Mouse (Mus musculus): ENCODE data around the gene Mfap2. TPM values are rescaled to one million over a fixed set of nuclear protein-coding genes. Genes with fewer than 3 reads are reported as not detected.

Gene Mfap2
- polyA plus RNA-seq, 1 experiment from 2014 or later, result 40.3 TPM

- POLR2A ChIA-PET, result interaction anchor here (0.6 kb wide), 1 partner anchor 26 kb away, joined by 3 read pairs; no protein-coding TSS in a partner anchor
Observed at GRCm38 (mm10) chr4:141011556-141012328, 1.5 kb downstream of the Mfap2 start.

GRCm38 (mm10) chr4:141012558-141012957 lies 2.3 kb downstream of the Mfap2 start:
- CTCF ChIA-PET, result interaction anchor here (1.2 kb wide), 2 partner anchors 19 to 32 kb away, joined by 3 read pairs; no protein-coding TSS in a partner anchor
- DNase-seq (ENCODE audit: low read depth, low spot score), result no peak
- no peaks in the 10 kb centered on the region for H3K27me3 ChIP-seq
- POLR2A ChIA-PET, result interaction anchor here (0.9 to 1.0 kb wide), 2 partner anchors 9 to 29 kb away, joined by 3 to 5 read pairs; no protein-coding TSS in a partner anchor
- in situ Hi-C loops (cut with MboI; ENCODE audit: low pct_unique_long_range_greater_than_20kb), result no loop called here
- no peak for TF ChIP-seq CTCF (IDR thresholded peaks at IDR 0.05)
- no peak for ATAC-seq

More at GRCm38 (mm10) chr4:141011556-141012328, 1.5 kb downstream of the Mfap2 start:
- TF ChIP-seq CTCF (IDR thresholded peaks at IDR 0.05), result no peak
- CTCF ChIA-PET, result no interaction called here
- in situ Hi-C loops (cut with MboI; ENCODE audit: low pct_unique_long_range_greater_than_20kb), result no loop called here
- DNase-seq (ENCODE audit: low read depth, low spot score) (no peak), ATAC-seq (no peak)
- no peaks in the 10 kb centered on the region for H3K27me3 ChIP-seq

- ATAC-seq (no peak), DNase-seq (ENCODE audit: low read depth, low spot score) (no peak)
- in situ Hi-C loops (cut with MboI; ENCODE audit: low pct_unique_long_range_greater_than_20kb), result no loop called here
- TF ChIP-seq CTCF (IDR thresholded peaks at IDR 0.05), result no peak
- no peaks in the 10 kb centered on the region for H3K27me3 ChIP-seq
- CTCF ChIA-PET, result interaction anchor here (1.2 kb wide), 1 partner anchor 31 kb away, joined by 3 read pairs; no protein-coding TSS in a partner anchor
- POLR2A ChIA-PET, result no interaction called here
Observed at GRCm38 (mm10) chr4:141014114-141014513, 3.9 kb downstream of the Mfap2 start.

- no peak for ATAC-seq
- POLR2A ChIA-PET, result no interaction called here
- no peak for DNase-seq (ENCODE audit: low read depth, low spot score)
- no peak for TF ChIP-seq CTCF (IDR thresholded peaks at IDR 0.05)
- in situ Hi-C loops (cut with MboI; ENCODE audit: low pct_unique_long_range_greater_than_20kb), result no loop called here
- no peaks in the 10 kb centered on the region for H3K27me3 ChIP-seq
- CTCF ChIA-PET, result no interaction called here
Observed at GRCm38 (mm10) chr4:141014856-141015255, 4.6 kb downstream of the Mfap2 start.

GRCm38 (mm10) chr4:141015356-141015755 lies 5.1 kb downstream of the Mfap2 start:
- no peak for DNase-seq (ENCODE audit: low read depth, low spot score)
- H3K27me3 ChIP-seq, result no peaks in the 10 kb centered on the region
- in situ Hi-C loops (cut with MboI; ENCODE audit: low pct_unique_long_range_greater_than_20kb), result no loop called here
- ATAC-seq, result no peak
- ChIA-PET POLR2A (no interaction called here), CTCF (no interaction called here)
- no peak for TF ChIP-seq CTCF (IDR thresholded peaks at IDR 0.05)

- TF ChIP-seq CTCF (IDR thresholded peaks at IDR 0.05), result no peak
- ATAC-seq (no peak), DNase-seq (ENCODE audit: low read depth, low spot score) (no peak)
- ChIA-PET CTCF (no interaction called here), POLR2A (no interaction called here)
- in situ Hi-C loops (cut with MboI; ENCODE audit: low pct_unique_long_range_greater_than_20kb), result no loop called here
- no peaks in the 10 kb centered on the region for H3K27me3 ChIP-seq
Observed at GRCm38 (mm10) chr4:141016311-141016710, 6.1 kb downstream of the Mfap2 start.

- in situ Hi-C loops (cut with MboI; ENCODE audit: low pct_unique_long_range_greater_than_20kb), result no loop called here
- ATAC-seq (no peak), DNase-seq (ENCODE audit: low read depth, low spot score) (no peak)
- POLR2A ChIA-PET, result no interaction called here
- CTCF ChIA-PET, result no interaction called here
- no peak for TF ChIP-seq CTCF (IDR thresholded peaks at IDR 0.05)
- no peaks in the 10 kb centered on the region for H3K27me3 ChIP-seq
Observed at GRCm38 (mm10) chr4:141017657-141018436, 7.6 kb downstream of the Mfap2 start.

- no peaks in the 10 kb centered on the region for H3K27me3 ChIP-seq
- TF ChIP-seq CTCF (IDR thresholded peaks at IDR 0.05), result no peak
- in situ Hi-C loops (cut with MboI; ENCODE audit: low pct_unique_long_range_greater_than_20kb), result loop anchor here (5.0 kb wide), 1 partner anchor 38 kb away; no protein-coding TSS in a partner anchor
- POLR2A ChIA-PET, result no interaction called here
- ATAC-seq (no peak), DNase-seq (ENCODE audit: low read depth, low spot score) (no peak)
- CTCF ChIA-PET, result interaction anchor here (1.3 to 3.5 kb wide), 3 partner anchors 12 to 37 kb away, joined by 3 to 13 read pairs (median 4); no protein-coding TSS in a partner anchor
Observed at GRCm38 (mm10) chr4:141020220-141020619, 10.0 kb downstream of the Mfap2 start.

GRCm38 (mm10) chr4:141020811-141021613 lies 10.8 kb downstream of the Mfap2 start:
- TF ChIP-seq CTCF (IDR thresholded peaks at IDR 0.05), result no peak
- in situ Hi-C loops (cut with MboI; ENCODE audit: low pct_unique_long_range_greater_than_20kb), result loop anchor here (5.0 kb wide), 1 partner anchor 39 kb away; no protein-coding TSS in a partner anchor
- ChIA-PET POLR2A (interaction anchor here (0.8 kb wide), 1 partner anchor 49 kb away, joined by 3 read pairs; no protein-coding TSS in a partner anchor), CTCF (interaction anchor here (1.3 to 3.5 kb wide), 2 partner anchors 11 to 38 kb away, joined by 3 to 13 read pairs; no protein-coding TSS in a partner anchor)
- DNase-seq (ENCODE audit: low read depth, low spot score) (no peak), ATAC-seq (no peak)
- no peaks in the 10 kb centered on the region for H3K27me3 ChIP-seq

GRCm38 (mm10) chr4:141021614-141021929 lies 11.4 kb downstream of the Mfap2 start:
- DNase-seq (ENCODE audit: low read depth, low spot score) (no peak), ATAC-seq (no peak)
- TF ChIP-seq CTCF (IDR thresholded peaks at IDR 0.05), result no peak
- ChIA-PET CTCF (interaction anchor here (1.3 to 3.5 kb wide), 2 partner anchors 10 to 38 kb away, joined by 3 to 13 read pairs; no protein-coding TSS in a partner anchor), POLR2A (interaction anchor here (0.7 to 0.9 kb wide), 2 partner anchors 9 to 13 kb away, joined by 4 to 5 read pairs; no protein-coding TSS in a partner anchor)
- in situ Hi-C loops (cut with MboI; ENCODE audit: low pct_unique_long_range_greater_than_20kb), result loop anchor here (5.0 kb wide), 1 partner anchor 39 kb away; no protein-coding TSS in a partner anchor
- H3K27me3 ChIP-seq, result no peaks in the 10 kb centered on the region
